Mouse (Mus musculus) midbrain, embryonic 12.5 days (tissue): ENCODE measurements around the gene Eaf1. TPM values are rescaled to one million over a fixed set of nuclear protein-coding genes. Genes with fewer than 3 reads are reported as not detected.

ENCODE experiments used
- ATAC-seq: fragments of 200-750 bp; cut with Nextera tagmentation; 2 replicates; pipeline ENCODE4 v1.8.0; 2017; ENCODE audit warnings: low read depth, moderate TSS enrichment, moderate library complexity; ENCODE audit not compliant: low FRiP score
- H3K27ac ChIP-seq: fragments of 300-500 bp; sonication (generic); replicated peaks from 2 replicates; pipeline ENCODE4 v1.5.1; 2016; ENCODE audit warnings: mild to moderate bottlenecking
- H3K27me3 ChIP-seq: fragments of 300-500 bp; sonication (generic); 2 replicates; pipeline ENCODE4 v1.6.1; 2016; ENCODE audit warnings: mild to moderate bottlenecking
- H3K36me3 ChIP-seq: fragments of 300-500 bp; sonication (generic); 2 replicates; pipeline ENCODE4 v1.6.1; 2016
- H3K4me1 ChIP-seq: fragments of 300-500 bp; sonication (generic); 2 replicates; pipeline ENCODE4 v1.6.1; 2016
- H3K4me2 ChIP-seq: fragments of 300-500 bp; sonication (generic); replicated peaks from 2 replicates; pipeline ENCODE4 v1.6.1; 2016; ENCODE audit warnings: mild to moderate bottlenecking, moderate library complexity
- H3K4me3 ChIP-seq: fragments of 300-500 bp; sonication (generic); 2 replicates; pipeline ENCODE4 v1.5.1; 2016; ENCODE audit warnings: mild to moderate bottlenecking
- H3K9ac ChIP-seq: fragments of 300-500 bp; sonication (generic); replicated peaks from 2 replicates; pipeline ENCODE4 v1.6.1; 2016; ENCODE audit warnings: mild to moderate bottlenecking, moderate library complexity
- H3K9me3 ChIP-seq: fragments of 300-500 bp; sonication (generic); 2 replicates; pipeline ENCODE4 v1.6.1; 2016; ENCODE audit warnings: mild to moderate bottlenecking
- WGBS: fragments of 180-500 bp; shearing (Covaris S2); methylation state at CpG from one replicate; pipeline ENCODE4 v1.1.7; 2016; 5-methylcytosine and 5-hydroxymethylcytosine counted together
- polyA plus RNA-seq: library from polyadenylated mRNA; unstranded; fragments of >200 nt; fragmentation: Nextera tagmentation; extraction: Ambion mirVana; gene quantifications from 2 replicates; pipeline ENCODE4 v1.2.1, GENCODE M21; 2016

The Eaf1 gene
- polyA plus RNA-seq, 1 experiment from 2014 or later, result 20.3 TPM

- Histone ChIP-seq H3K9ac (no peak overlapping the region), H3K36me3 (peaks cover 96% of the 10 kb centered on the region), H3K27ac (no peak overlapping the region), H3K27me3 (no peaks in the 10 kb centered on the region), H3K4me3 (no peak overlapping the region), H3K4me1 (no peaks in the 10 kb centered on the region), H3K4me2 (no peak overlapping the region), H3K9me3 (no peaks in the 10 kb centered on the region)
- WGBS, result 90% methylated on average over 5 of the region's 5 CpGs
- no peak for ATAC-seq
Observed at GRCm38 (mm10) chr14:31482417-31482816, 11.8 kb upstream of the Eaf1 start.

GRCm38 (mm10) chr14:31486465-31486864 lies 7.7 kb upstream of the Eaf1 start:
- Histone ChIP-seq H3K27ac (no peak overlapping the region), H3K9me3 (no peaks in the 10 kb centered on the region), H3K4me2 (no peak overlapping the region), H3K27me3 (no peaks in the 10 kb centered on the region), H3K4me1 (no peaks in the 10 kb centered on the region), H3K4me3 (no peak overlapping the region), H3K9ac (no peak overlapping the region), H3K36me3 (peaks cover 82% of the 10 kb centered on the region)
- 80% methylated on average over 4 of the region's 4 CpGs for WGBS
- ATAC-seq, result no peak

GRCm38 (mm10) chr14:31488055-31488454 lies 6.1 kb upstream of the Eaf1 start:
- no peak for ATAC-seq
- H3K4me3 ChIP-seq, result no peak overlapping the region
- no peak overlapping the region for H3K4me2 ChIP-seq
- WGBS, result 94% methylated on average over 6 of the region's 6 CpGs
- peaks cover 80% of the 10 kb centered on the region for H3K36me3 ChIP-seq
- H3K9ac ChIP-seq, result no peak overlapping the region
- H3K9me3 ChIP-seq, result no peaks in the 10 kb centered on the region
- H3K27me3 ChIP-seq, result no peaks in the 10 kb centered on the region
- H3K4me1 ChIP-seq, result peaks cover 6% of the 10 kb centered on the region
- H3K27ac ChIP-seq, result no peak overlapping the region

GRCm38 (mm10) chr14:31493901-31494300 lies 298 bp upstream of the Eaf1 start:
- Histone ChIP-seq H3K4me1 (peaks cover 37% of the 10 kb centered on the region), H3K4me3 (peak overlapping the region; percentile 77), H3K4me2 (peak overlapping the region; percentile 97), H3K9ac (peak overlapping the region; percentile 90), H3K9me3 (no peaks in the 10 kb centered on the region), H3K36me3 (peaks cover 36% of the 10 kb centered on the region), H3K27ac (no peak overlapping the region), H3K27me3 (no peaks in the 10 kb centered on the region)
- WGBS, result 49% methylated on average over 9 of the region's 9 CpGs
- ATAC-seq, result no peak

GRCm38 (mm10) chr14:31494975-31495455 lies 816 bp downstream of the Eaf1 start, which contains the start of gene Mettl6:
Mettl6 (minus strand) TSS chr14:31495040.
- Histone ChIP-seq H3K4me3 (peak within 1 kb of the TSS; percentile 77), H3K27ac (peak within 1 kb of the TSS; percentile 88), H3K4me1 (peaks cover 37% of the 10 kb centered on the region), H3K36me3 (peaks cover 37% of the 10 kb centered on the region), H3K4me2 (peak within 1 kb of the TSS; percentile 97), H3K9me3 (no peaks in the 10 kb centered on the region), H3K27me3 (no peaks in the 10 kb centered on the region), H3K9ac (peak within 1 kb of the TSS; percentile 90)
- ATAC-seq, result peak; percentile 94
- under 1% methylated on average over 49 of the region's 49 CpGs for WGBS

- Histone ChIP-seq H3K27ac (peak overlapping the region; percentile 88; the same call in 1 of the 2 replicates), H3K4me2 (peak overlapping the region; percentile 97)
- ATAC-seq, result no peak
Observed at GRCm38 (mm10) chr14:31495538-31495937, 1.3 kb downstream of the Eaf1 start.

GRCm38 (mm10) chr14:31496241-31496646 lies 2.0 kb downstream of the Eaf1 start:
- Histone ChIP-seq H3K36me3 (peaks cover 40% of the 10 kb centered on the region), H3K27me3 (no peaks in the 10 kb centered on the region), H3K4me3 (peak overlapping the region; percentile 77), H3K4me1 (peaks cover 37% of the 10 kb centered on the region), H3K27ac (no peak overlapping the region), H3K4me2 (peak overlapping the region; percentile 97), H3K9ac (peak overlapping the region; percentile 90), H3K9me3 (no peaks in the 10 kb centered on the region)
- WGBS, result 63% methylated on average over 7 of the region's 7 CpGs
- no peak for ATAC-seq

More at GRCm38 (mm10) chr14:31495538-31495937, 1.3 kb downstream of the Eaf1 start:
- 10% methylated on average over 8 of the region's 8 CpGs for WGBS
- H3K27me3 ChIP-seq, result no peaks in the 10 kb centered on the region
- H3K9me3 ChIP-seq, result no peaks in the 10 kb centered on the region
- H3K4me3 ChIP-seq, result peak overlapping the region; percentile 77
- peaks cover 37% of the 10 kb centered on the region for H3K4me1 ChIP-seq
- H3K36me3 ChIP-seq, result peaks cover 39% of the 10 kb centered on the region
- H3K9ac ChIP-seq, result peak overlapping the region; percentile 90

- H3K9me3 ChIP-seq, result no peaks in the 10 kb centered on the region
- ATAC-seq, result no peak
- H3K36me3 ChIP-seq, result peaks cover 53% of the 10 kb centered on the region
- no peak overlapping the region for H3K4me3 ChIP-seq
- no peaks in the 10 kb centered on the region for H3K27me3 ChIP-seq
- no peak overlapping the region for H3K4me2 ChIP-seq
- H3K9ac ChIP-seq, result no peak overlapping the region
- no peak overlapping the region for H3K27ac ChIP-seq
- 94% methylated on average over 1 of the region's 1 CpGs for WGBS
- peaks cover 19% of the 10 kb centered on the region for H3K4me1 ChIP-seq
Observed at GRCm38 (mm10) chr14:31499526-31499925, 5.3 kb downstream of the Eaf1 start.

- Histone ChIP-seq H3K9ac (no peak overlapping the region), H3K4me3 (no peak overlapping the region), H3K27me3 (no peaks in the 10 kb centered on the region), H3K9me3 (no peaks in the 10 kb centered on the region), H3K4me2 (no peak overlapping the region), H3K27ac (no peak overlapping the region), H3K36me3 (peaks cover 85% of the 10 kb centered on the region), H3K4me1 (no peaks in the 10 kb centered on the region)
- 94% methylated on average over 13 of the region's 13 CpGs for WGBS
- no peak for ATAC-seq
Observed at GRCm38 (mm10) chr14:31503406-31503805, 9.2 kb downstream of the Eaf1 start.

GRCm38 (mm10) chr14:31506456-31506855 lies 12.3 kb downstream of the Eaf1 start:
- 97% methylated on average over 6 of the region's 6 CpGs for WGBS

GRCm38 (mm10) chr14:31509911-31510310 lies 15.7 kb downstream of the Eaf1 start:
- no peak overlapping the region for H3K4me3 ChIP-seq
- no peak overlapping the region for H3K9ac ChIP-seq
- H3K9me3 ChIP-seq, result peaks cover 9% of the 10 kb centered on the region; the same call in 1 of the 2 replicates
- H3K4me1 ChIP-seq, result no peaks in the 10 kb centered on the region
- H3K36me3 ChIP-seq, result peaks cover 59% of the 10 kb centered on the region
- no peak overlapping the region for H3K27ac ChIP-seq
- H3K4me2 ChIP-seq, result no peak overlapping the region
- H3K27me3 ChIP-seq, result no peaks in the 10 kb centered on the region
- ATAC-seq, result no peak
- WGBS, result 94% methylated on average over 2 of the region's 2 CpGs

More at GRCm38 (mm10) chr14:31506456-31506855, 12.3 kb downstream of the Eaf1 start:
- Histone ChIP-seq H3K4me1 (no peaks in the 10 kb centered on the region), H3K27me3 (no peaks in the 10 kb centered on the region), H3K4me2 (no peak overlapping the region), H3K27ac (no peak overlapping the region), H3K36me3 (peaks cover 87% of the 10 kb centered on the region), H3K4me3 (no peak overlapping the region), H3K9me3 (no peaks in the 10 kb centered on the region), H3K9ac (no peak overlapping the region)
- no peak for ATAC-seq

GRCm38 (mm10) chr14:31510322-31510721 lies 16.1 kb downstream of the Eaf1 start:
- no peak overlapping the region for H3K9ac ChIP-seq
- H3K4me3 ChIP-seq, result no peak overlapping the region
- no peak overlapping the region for H3K4me2 ChIP-seq
- no peak overlapping the region for H3K27ac ChIP-seq
- WGBS, result 89% methylated on average over 3 of the region's 3 CpGs
- no peaks in the 10 kb centered on the region for H3K4me1 ChIP-seq
- H3K27me3 ChIP-seq, result no peaks in the 10 kb centered on the region
- peaks cover 13% of the 10 kb centered on the region; the same call in 1 of the 2 replicates for H3K9me3 ChIP-seq
- H3K36me3 ChIP-seq, result peaks cover 55% of the 10 kb centered on the region
- no peak for ATAC-seq

GRCm38 (mm10) chr14:31515895-31516294 lies 21.7 kb downstream of the Eaf1 start:
- ATAC-seq, result no peak

More at GRCm38 (mm10) chr14:31515895-31516294, 21.7 kb downstream of the Eaf1 start:
- H3K36me3 ChIP-seq, result peaks cover 6% of the 10 kb centered on the region; the same call in 1 of the 2 replicates
- H3K27me3 ChIP-seq, result no peaks in the 10 kb centered on the region
- no peak overlapping the region for H3K4me3 ChIP-seq
- 89% methylated on average over 2 of the region's 2 CpGs for WGBS
- no peak overlapping the region for H3K4me2 ChIP-seq
- no peak overlapping the region for H3K27ac ChIP-seq
- no peaks in the 10 kb centered on the region for H3K4me1 ChIP-seq
- peaks cover 13% of the 10 kb centered on the region; the same call in 1 of the 2 replicates for H3K9me3 ChIP-seq
- H3K9ac ChIP-seq, result no peak overlapping the region
